ENCODE assay signal across 8 mouse cellular contexts in the genomic region with DNA sequence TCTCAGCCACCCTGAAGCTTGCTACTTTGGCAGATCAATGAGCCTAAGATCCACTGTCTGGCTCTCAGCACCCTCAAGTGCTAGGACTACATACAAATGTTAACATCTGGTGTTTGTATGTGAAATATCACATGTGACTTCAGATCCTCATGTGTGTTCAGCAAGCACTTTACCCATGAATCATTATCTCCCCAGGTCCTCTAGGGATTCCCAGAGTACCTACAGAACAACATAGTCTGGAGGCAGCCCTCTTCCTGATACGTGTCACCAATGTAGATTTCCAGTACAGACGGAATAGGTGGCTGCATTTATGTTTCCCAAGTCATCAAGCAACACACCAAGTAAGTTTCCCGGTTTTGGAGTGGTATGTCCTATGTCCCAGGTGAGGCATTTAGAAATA. TPM values are rescaled to one million over a fixed set of nuclear protein-coding genes. Genes with fewer than 3 reads are reported as not detected.
DNase-seq lines count a peak whose midpoint lies in the region; ATAC-seq and TF ChIP-seq lines count a peak whose summit lies in the region.

No protein-coding gene starts in this region.

- peaks cover 0 to 8% of the 10 kb centered on the region in 2 experiments; a peak in 2 of 4 replicates for H3K4me1 ChIP-seq in heart, embryonic 14.5 days (ENCODE audit: control insufficient read depth in 2 of 2, insufficient read depth in 2 of 2, low read length in 2 of 2)
- peaks cover 9% of the 10 kb centered on the region for H3K4me1 ChIP-seq in G1E (ENCODE audit: insufficient read depth, low read depth, low read length)
- H3K4me1 ChIP-seq in hindbrain, embryonic 16.5 days (ENCODE audit: control insufficient read depth, insufficient read depth, low read depth, low read length): peaks cover 10% of the 10 kb centered on the region
- 0 out of 2 replicates have a peak, but pooled peaks cover 5% of the 10 kb centered on the region for H3K4me1 ChIP-seq in midbrain, embryonic 14.5 days (ENCODE audit: control insufficient read depth, insufficient read depth, low read length)

- peak overlapping the region; percentile 81 for H3K9ac ChIP-seq in heart, embryonic 14.5 days (ENCODE audit: low read length)
- H3K9ac ChIP-seq in hindbrain, embryonic 16.5 days (ENCODE audit: low read depth, low read length): peak overlapping the region; percentile 74
- peak overlapping the region; percentile 71 for H3K9ac ChIP-seq in midbrain, embryonic 14.5 days (replicated peaks; ENCODE audit: low read length)

- H3K27me3 ChIP-seq in heart, embryonic 14.5 days (ENCODE audit: control insufficient read depth, insufficient read depth, low read length): no peaks in the 10 kb centered on the region
- H3K27me3 ChIP-seq in G1E (ENCODE audit: insufficient read depth, low read length): no peaks in the 10 kb centered on the region
- no peaks in the 10 kb centered on the region for H3K27me3 ChIP-seq in hindbrain, embryonic 16.5 days (replicated peaks; ENCODE audit: control insufficient read depth, insufficient read depth, low read length)
- H3K27me3 ChIP-seq in midbrain, embryonic 14.5 days (ENCODE audit: control insufficient read depth, insufficient read depth, low read length): no peaks in the 10 kb centered on the region

- ATAC-seq in heart, embryonic 14.5 days (ENCODE audit: insufficient number of reproducible peaks, insufficient read depth, low FRiP score, low read depth): no peak
- no peak for ATAC-seq in G1E (ENCODE audit: extremely low read depth, insufficient number of reproducible peaks, low FRiP score, poor library complexity, severe bottlenecking)
- no peak for ATAC-seq in hindbrain, embryonic 16.5 days
- peak; percentile 4; the same call in 1 of the 2 replicates for ATAC-seq in midbrain, embryonic 14.5 days (ENCODE audit: low FRiP score, low TSS enrichment)

- intact Hi-C loops in heart, postnatal 25 days (cut with DNase I): loop anchor here (1.0 to 5.0 kb wide), 3 partner anchors 134 to 195 kb away; a partner anchor contains a TSS

- peak overlapping the region; percentile 74 for H3K4me2 ChIP-seq in heart, embryonic 14.5 days (ENCODE audit: low read length)
- H3K4me2 ChIP-seq in hindbrain, embryonic 16.5 days (ENCODE audit: low read length): peak overlapping the region; percentile 99
- peak overlapping the region; percentile 98 for H3K4me2 ChIP-seq in midbrain, embryonic 14.5 days (ENCODE audit: low read length)

- TF ChIP-seq CTCF in G1E (IDR thresholded peaks at IDR 0.05; ENCODE audit: low read depth, low read length): no peak

- 0 out of 2 replicates have a peak, but pooled peaks cover 6% of the 10 kb centered on the region for H3K36me3 ChIP-seq in heart, embryonic 14.5 days (ENCODE audit: control insufficient read depth, insufficient read depth, low read length)
- peaks cover 12% of the 10 kb centered on the region for H3K36me3 ChIP-seq in G1E (replicated peaks)
- no peaks in the 10 kb centered on the region for H3K36me3 ChIP-seq in hindbrain, embryonic 16.5 days (ENCODE audit: control insufficient read depth, insufficient read depth, low read length)
- no peaks in the 10 kb centered on the region for H3K36me3 ChIP-seq in midbrain, embryonic 14.5 days (ENCODE audit: control insufficient read depth, insufficient read depth, low read length)

- H3K27ac ChIP-seq in heart, embryonic 14.5 days (replicated peaks in 1 of 2; ENCODE audit: control insufficient read depth in 1 of 2, insufficient read depth in 1 of 2, low read depth in 2 of 2, low read length in 2 of 2): peak overlapping the region in 1 of 2 experiments; percentile 66; a peak in 2 of 4 replicates
- no peak overlapping the region for H3K27ac ChIP-seq in hindbrain, embryonic 16.5 days (ENCODE audit: low read depth, low read length)
- no peak overlapping the region; the same call in 1 of the 2 replicates for H3K27ac ChIP-seq in midbrain, embryonic 14.5 days (replicated peaks; ENCODE audit: low read depth, low read length)

- H3K4me3 ChIP-seq in heart, embryonic 14.5 days (ENCODE audit: control insufficient read depth in 1 of 2, insufficient read depth in 1 of 2, low read depth in 1 of 2, low read length in 2 of 2): peak overlapping the region; percentile 70 to 77
- H3K4me3 ChIP-seq in G1E (ENCODE audit: low read depth, low read length): peak overlapping the region; percentile 88
- peak overlapping the region; percentile 78 for H3K4me3 ChIP-seq in hindbrain, embryonic 16.5 days (ENCODE audit: low read length)
- H3K4me3 ChIP-seq in midbrain, embryonic 14.5 days (replicated peaks; ENCODE audit: low read depth, low read length): peak overlapping the region; percentile 75

- WGBS in heart, embryonic 14.5 days: 0% methylated on average over 3 of the region's 3 CpGs
- 1% methylated on average over 3 of the region's 3 CpGs for WGBS in hindbrain, embryonic 16.5 days
- WGBS in midbrain, embryonic 14.5 days: 2% methylated on average over 3 of the region's 3 CpGs

- no peak for DNase-seq in heart, postnatal 25 days (ENCODE audit: low spot score)
- no peak for DNase-seq in G1E (ENCODE audit: low spot score)
- peak; percentile 21 for DNase-seq in embryo, embryonic 11 days
- peak; percentile 42 for DNase-seq in midbrain, embryonic 14.5 days
- no peak for DNase-seq in adrenal gland, postnatal 36 days
- no peak for DNase-seq in left cerebral cortex, adult 9 months (ENCODE audit: low spot score in 2 of 2)

- no peaks in the 10 kb centered on the region for H3K9me3 ChIP-seq in heart, embryonic 14.5 days (ENCODE audit: control insufficient read depth, low read length)
- H3K9me3 ChIP-seq in G1E (replicated peaks): no peaks in the 10 kb centered on the region
- no peaks in the 10 kb centered on the region for H3K9me3 ChIP-seq in hindbrain, embryonic 16.5 days (ENCODE audit: control insufficient read depth, low read length)
- no peaks in the 10 kb centered on the region for H3K9me3 ChIP-seq in midbrain, embryonic 14.5 days (ENCODE audit: control insufficient read depth, low read length)

RNA-seq across cellular contexts. Expression of a gene that starts 0.9 kb away (rescaled TPM):
- 29.1 and 32.3 TPM in 2 replicates for polyA plus RNA-seq in heart, embryonic 14.5 days (2014; fragmentation: Nextera tagmentation; extraction: Ambion mirVana)
- total RNA-seq in heart, postnatal 25 days (2021): under 1 TPM; 0.60 to 0.61 TPM
- 129 and 155 TPM in 2 replicates for total RNA-seq in G1E (2014; fragmentation: Nextera tagmentation)
- total RNA-seq in G1E (2017): 130 and 157 TPM in 2 replicates
- 6.9 and 9.2 TPM in 2 replicates for polyA plus RNA-seq in G1E (2012)
- polyA plus RNA-seq in hindbrain, embryonic 16.5 days (2015; fragmentation: Nextera tagmentation; extraction: Ambion mirVana): 7.4 and 9.4 TPM in 2 replicates
- 6.5 and 13.3 TPM in 2 replicates for polyA plus RNA-seq in midbrain, embryonic 14.5 days (2014; fragmentation: Nextera tagmentation; extraction: Ambion mirVana)
- 1 to 10 TPM; 1.8 to 2.7 TPM for total RNA-seq in adrenal gland, postnatal 36 days (2021)

RNA-seq across cellular contexts. Expression of a gene that starts 29.4 kb away (rescaled TPM):
- 0.15 and 0.34 TPM in 2 replicates for polyA plus RNA-seq in heart, embryonic 14.5 days (2014; fragmentation: Nextera tagmentation; extraction: Ambion mirVana)
- total RNA-seq in heart, postnatal 25 days (2021): under 1 TPM in 1 of 2 experiments, not detected in 1; 0.08 TPM
- total RNA-seq in G1E (2014; fragmentation: Nextera tagmentation) (not detected in 2 replicates), G1E (2017) (0.05 and 0.06 TPM in 2 replicates)
- not detected in 2 replicates for polyA plus RNA-seq in G1E (2012)
- 13.3 and 14.5 TPM in 2 replicates for polyA plus RNA-seq in hindbrain, embryonic 16.5 days (2015; fragmentation: Nextera tagmentation; extraction: Ambion mirVana)
- polyA plus RNA-seq in midbrain, embryonic 14.5 days (2014; fragmentation: Nextera tagmentation; extraction: Ambion mirVana): 3.8 and 4.5 TPM in 2 replicates
- total RNA-seq in adrenal gland, postnatal 36 days (2021): under 1 TPM; 0.13 to 0.60 TPM

Comparison
In these comparisons a context has a peak if more than half of its experiments do, and no peak if none do; other contexts are left out.
1. DNase-seq: peak in embryo, embryonic 11 days (single experiment) and midbrain, embryonic 14.5 days (single experiment); none in heart, postnatal 25 days (single experiment), G1E (single experiment), adrenal gland, postnatal 36 days (0 of 2) and left cerebral cortex, adult 9 months (0 of 2).
2. Peak in every context shown above with its lines, with median percentiles within 50 percentile points of each other: H3K4me2 ChIP-seq, H3K4me3 ChIP-seq and H3K9ac ChIP-seq.